Mouse (Mus musculus): ENCODE data around the gene Prh1.
"Not testable (repeated sequence)": the region's sequence is repeated elsewhere in the genome, so short reads cannot be mapped to it uniquely, and the experiment has no call there.

DNA sequence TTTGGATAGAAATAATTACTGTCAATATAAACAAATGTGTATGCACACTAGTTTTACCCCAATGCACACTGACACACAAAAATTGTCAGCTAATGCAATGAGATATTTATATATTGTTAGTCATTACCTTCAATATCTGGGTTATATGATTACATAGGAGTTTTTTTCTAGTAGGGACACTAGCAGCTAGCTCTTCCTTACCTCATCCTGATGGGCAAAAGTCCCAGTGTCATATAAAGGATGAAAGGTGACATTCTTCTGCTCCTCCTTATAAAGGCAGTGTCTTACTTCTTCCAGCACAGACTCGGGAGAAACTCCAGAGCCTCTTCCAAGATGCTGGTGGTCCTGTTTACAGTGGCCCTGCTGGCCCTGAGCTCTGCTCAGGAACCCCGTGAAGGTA, 26.0 kb downstream of the Prh1 start, which contains the start of gene Prp2:
- not testable (repeated sequence) for TF ChIP-seq POLR2A (IDR thresholded peaks at IDR 0.05; ENCODE audit: insufficient read length, low read depth); USF1 (IDR thresholded peaks at IDR 0.05; ENCODE audit: low read depth)

Measured in myocyte (in vitro differentiated cells).